Mouse (Mus musculus) erythroblast, embryonic 14.5 days (primary cell): ENCODE results near the gene Iqsec1. TPM values are rescaled to one million over a fixed set of nuclear protein-coding genes. Genes with fewer than 3 reads are reported as not detected.
A peak's percentile ranks its signal among the peaks of the same experiment; 100 is the strongest.

Source experiments
- H3K27me3 ChIP-seq: 2 replicates; pipeline ENCODE4 v1.6.1; 2012; ENCODE audit warnings: inconsistent platforms; ENCODE audit not compliant: control insufficient read depth
- H3K36me3 ChIP-seq: 2 replicates; pipeline ENCODE4 v1.6.1; 2012; ENCODE audit warnings: mild to moderate bottlenecking, inconsistent platforms; ENCODE audit not compliant: control insufficient read depth
- H3K4me1 ChIP-seq: 2 replicates; pipeline ENCODE4 v1.6.1; 2012; ENCODE audit warnings: inconsistent platforms; ENCODE audit not compliant: control insufficient read depth
- H3K4me3 ChIP-seq: replicated peaks from 2 replicates; pipeline ENCODE3; 2012; ENCODE audit warnings: moderate library complexity, mild to moderate bottlenecking, inconsistent platforms
- H3K9me3 ChIP-seq: 2 replicates; pipeline ENCODE4 v1.6.1; 2012; ENCODE audit warnings: low read length, inconsistent platforms, mixed read lengths; ENCODE audit not compliant: control insufficient read depth
- GATA1 ChIP-seq: IDR thresholded peaks from 2 replicates; pipeline ENCODE4 v1.6.1; 2012; ENCODE audit warnings: low read length, inconsistent platforms, mixed read lengths
- TAL1 ChIP-seq: IDR thresholded peaks from 3 replicates; pipeline ENCODE4 v1.6.1; 2012; ENCODE audit warnings: low read length, inconsistent platforms, mixed read lengths
- polyA plus RNA-seq: library from polyadenylated mRNA; stranded (reverse); fragments of >175 nt; gene quantifications from 2 replicates; pipeline ENCODE4 v1.2.3, GENCODE M21; 2012

The Iqsec1 gene
- polyA plus RNA-seq, 1 experiment = 10.6 TPM

DNA sequence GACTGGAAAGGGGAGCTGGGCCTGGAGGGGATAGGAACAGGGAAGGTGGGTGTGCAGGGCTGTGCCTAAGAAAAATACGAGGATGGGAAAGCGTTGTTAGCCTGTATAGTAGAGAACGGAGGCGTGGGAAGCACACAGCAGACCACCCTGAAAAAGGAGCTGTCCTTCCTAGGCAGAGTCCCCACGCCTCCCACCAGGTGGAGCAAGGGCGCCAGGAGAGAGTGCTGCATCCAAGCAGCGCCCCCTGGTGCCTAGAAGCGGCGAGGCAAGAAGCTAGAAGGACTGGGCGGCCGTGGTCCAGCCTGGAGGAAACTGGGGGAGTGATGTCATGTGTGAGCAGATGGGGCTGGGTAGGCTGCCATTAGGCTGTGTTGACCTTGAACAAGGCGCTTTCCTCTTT lies 251.1 kb downstream of the Iqsec1 start:
- Histone ChIP-seq H3K4me1 (peaks cover 47% of the 10 kb centered on the region), H3K27me3 (peaks cover 48% of the 10 kb centered on the region), H3K4me3 (peak overlapping the region; percentile 66), H3K9me3 (no peaks in the 10 kb centered on the region), H3K36me3 (no peaks in the 10 kb centered on the region)
- TF ChIP-seq TAL1 = no peak
- TF ChIP-seq GATA1 = no peak

DNA sequence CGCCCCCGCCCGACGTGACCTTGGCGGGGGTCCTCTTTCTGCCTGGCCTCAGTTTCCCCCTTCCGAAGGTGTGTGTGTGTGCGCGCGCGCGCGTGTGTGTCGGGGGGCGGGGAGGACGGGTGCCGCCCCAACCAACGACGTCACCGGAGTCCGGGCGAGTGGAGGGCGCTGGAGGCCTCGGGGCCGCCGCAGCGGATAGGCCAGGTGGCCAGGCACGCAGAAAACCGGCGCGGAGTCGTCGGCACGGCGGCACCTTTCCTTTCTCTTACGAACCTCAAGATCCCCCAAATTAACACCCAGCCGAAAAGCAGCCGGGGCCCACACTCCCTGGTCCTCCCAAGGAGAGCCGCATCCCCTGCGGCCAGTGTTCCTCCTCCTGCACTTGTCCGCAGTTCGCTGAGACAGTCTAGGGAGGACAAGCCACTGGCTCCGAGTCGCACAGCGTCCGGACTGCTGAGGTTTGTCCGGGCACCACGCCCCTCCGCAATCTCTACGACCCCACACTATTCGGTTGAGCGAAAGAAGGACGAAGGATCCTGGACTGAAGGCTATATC lies 251.7 kb downstream of the Iqsec1 start:
- H3K9me3 ChIP-seq = no peaks in the 10 kb centered on the region
- TF ChIP-seq TAL1 = no peak
- TF ChIP-seq GATA1 = no peak
- peaks cover 53% of the 10 kb centered on the region for H3K27me3 ChIP-seq
- H3K36me3 ChIP-seq = no peaks in the 10 kb centered on the region
- H3K4me3 ChIP-seq = peak overlapping the region; percentile 66
- peaks cover 42% of the 10 kb centered on the region for H3K4me1 ChIP-seq

DNA sequence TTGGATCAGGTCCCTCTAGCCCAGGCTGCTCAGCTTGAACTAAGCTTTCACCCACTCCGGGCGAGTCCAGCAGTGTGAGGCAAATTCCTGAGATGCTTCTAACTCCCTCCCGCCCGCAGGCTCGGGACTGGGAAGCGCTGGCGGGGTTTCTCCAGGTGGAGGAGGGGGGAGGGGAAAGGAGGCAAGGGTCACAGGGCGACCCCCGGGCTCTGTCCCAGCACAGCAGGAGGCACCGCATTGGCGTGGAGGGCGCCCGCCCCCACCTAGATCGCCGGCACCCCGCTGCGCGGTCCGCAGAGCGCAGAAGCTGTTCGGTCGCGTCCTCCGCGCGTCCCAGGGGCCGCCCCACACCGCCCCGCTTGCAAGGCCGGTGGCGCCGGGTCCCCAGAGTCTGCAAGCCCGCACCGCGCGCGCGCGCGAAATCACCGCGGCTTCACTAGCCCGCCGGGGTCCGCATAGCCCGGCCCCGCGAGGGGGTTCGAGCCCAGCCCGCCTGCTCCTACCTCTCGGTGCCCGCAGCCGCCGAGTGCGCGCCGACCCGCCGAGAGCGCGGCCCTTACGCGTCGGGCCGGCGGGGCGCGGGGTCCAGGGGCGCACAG lies 252.3 kb downstream of the Iqsec1 start:
- no peaks in the 10 kb centered on the region for H3K36me3 ChIP-seq
- H3K9me3 ChIP-seq = no peaks in the 10 kb centered on the region
- no peak for TF ChIP-seq TAL1
- no peak for TF ChIP-seq GATA1
- H3K27me3 ChIP-seq = peaks cover 58% of the 10 kb centered on the region
- H3K4me1 ChIP-seq = peaks cover 39% of the 10 kb centered on the region
- peak overlapping the region; percentile 66 for H3K4me3 ChIP-seq

DNA sequence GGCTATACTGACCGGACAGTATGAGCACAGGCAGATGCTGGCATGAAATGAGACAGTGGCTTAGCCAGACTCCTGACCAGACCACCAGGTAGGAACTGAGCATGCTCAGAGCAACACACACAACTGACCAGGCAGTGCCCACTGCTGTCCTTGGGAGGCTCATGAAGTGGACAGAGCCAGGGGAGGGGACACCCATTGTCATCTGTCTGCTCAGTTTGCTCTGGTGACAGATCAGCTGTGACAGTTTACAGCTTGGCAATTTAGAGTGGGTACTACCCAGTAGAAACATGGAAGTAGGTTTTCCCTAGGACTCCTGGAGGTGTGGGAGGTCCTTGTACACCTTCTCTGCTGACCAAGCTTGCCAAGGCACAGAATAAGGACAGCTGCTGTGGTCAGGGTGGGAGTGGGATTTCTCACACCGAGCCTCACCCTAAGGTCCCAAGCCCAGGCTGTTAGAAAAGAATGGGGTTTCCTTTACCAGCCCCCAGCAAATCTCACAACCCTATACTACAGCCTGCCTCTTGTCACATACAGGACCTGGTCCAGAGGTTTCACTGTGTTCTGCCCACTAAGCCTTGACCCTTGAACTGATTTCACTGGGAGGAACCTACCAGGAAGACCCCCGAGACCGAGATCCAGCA lies 253.0 kb downstream of the Iqsec1 start:
- peak overlapping the region; percentile 66 for H3K4me3 ChIP-seq
- H3K27me3 ChIP-seq = peaks cover 58% of the 10 kb centered on the region
- TF ChIP-seq TAL1 = no peak
- no peak for TF ChIP-seq GATA1
- no peaks in the 10 kb centered on the region for H3K9me3 ChIP-seq
- H3K4me1 ChIP-seq = peaks cover 34% of the 10 kb centered on the region
- H3K36me3 ChIP-seq = no peaks in the 10 kb centered on the region

DNA sequence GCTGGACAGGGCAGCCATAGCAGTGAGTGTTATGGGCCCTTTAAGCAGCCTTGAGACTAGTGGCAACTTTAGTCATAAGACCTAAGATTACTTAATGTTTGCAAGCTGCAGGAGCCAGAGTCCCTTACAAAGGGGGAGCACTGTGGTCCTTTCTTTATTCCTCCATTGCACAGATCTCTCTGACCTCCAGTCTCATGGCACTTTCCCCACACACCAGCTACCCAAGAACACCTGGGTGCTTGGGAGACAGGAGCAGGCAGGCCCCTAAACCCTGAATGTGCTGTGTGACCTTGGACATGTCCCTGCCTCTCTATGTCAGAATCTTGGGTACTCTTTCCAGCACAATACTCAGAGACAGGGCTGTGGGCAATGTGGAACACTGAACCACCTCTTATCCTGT lies 253.7 kb downstream of the Iqsec1 start:
- Histone ChIP-seq H3K4me3 (no peak overlapping the region), H3K4me1 (peaks cover 27% of the 10 kb centered on the region), H3K36me3 (no peaks in the 10 kb centered on the region), H3K27me3 (peaks cover 58% of the 10 kb centered on the region), H3K9me3 (no peaks in the 10 kb centered on the region)
- no peak for TF ChIP-seq GATA1
- no peak for TF ChIP-seq TAL1

DNA sequence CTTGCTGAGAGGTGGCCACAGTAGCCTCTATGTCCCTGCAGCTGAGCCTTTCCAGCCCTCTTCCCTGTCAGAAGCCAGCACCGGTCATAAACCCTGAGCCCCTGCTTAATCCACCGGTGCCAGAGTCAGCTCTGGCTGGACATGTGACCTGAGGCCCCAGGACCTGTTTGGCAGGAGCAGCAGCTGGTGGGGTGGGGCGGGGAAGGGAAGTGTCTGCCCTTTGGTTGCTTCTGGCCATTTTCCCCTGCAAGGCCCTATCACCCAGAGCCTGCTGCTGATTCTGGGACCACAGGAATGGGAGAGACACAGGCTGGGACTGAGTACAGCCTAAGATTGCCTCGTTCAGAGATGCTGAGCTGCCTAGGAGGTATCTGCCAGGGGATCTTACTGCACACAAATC lies 257.2 kb downstream of the Iqsec1 start:
- TF ChIP-seq GATA1 = no peak
- no peak for TF ChIP-seq TAL1
- Histone ChIP-seq H3K27me3 (peaks cover 45% of the 10 kb centered on the region), H3K36me3 (no peaks in the 10 kb centered on the region), H3K9me3 (no peaks in the 10 kb centered on the region), H3K4me3 (no peak overlapping the region), H3K4me1 (peaks cover 10% of the 10 kb centered on the region)

DNA sequence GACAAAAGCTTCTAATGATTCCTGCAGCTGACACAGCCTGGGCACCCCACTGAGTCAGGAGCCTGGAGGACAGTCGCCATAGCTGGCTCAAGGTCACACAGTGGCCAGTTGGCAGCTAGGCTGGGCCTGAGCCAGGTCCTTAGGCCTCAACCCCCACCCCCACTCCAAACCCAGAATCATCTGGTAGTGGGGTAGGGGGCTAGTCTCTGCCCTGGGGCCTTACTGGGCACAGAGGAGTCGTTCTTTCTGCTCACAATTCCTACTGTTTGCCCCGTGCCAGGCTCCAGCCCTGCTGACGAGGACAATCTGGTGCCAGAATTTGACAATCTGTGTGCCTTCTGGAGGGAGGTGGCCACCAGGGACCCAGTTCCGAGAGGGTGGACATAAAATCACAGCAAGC lies 258.7 kb downstream of the Iqsec1 start:
- peaks cover 30% of the 10 kb centered on the region for H3K27me3 ChIP-seq
- no peak for TF ChIP-seq TAL1
- no peak for TF ChIP-seq GATA1
- H3K9me3 ChIP-seq = no peaks in the 10 kb centered on the region
- H3K36me3 ChIP-seq = no peaks in the 10 kb centered on the region
- H3K4me3 ChIP-seq = no peak overlapping the region
- H3K4me1 ChIP-seq = peaks cover 6% of the 10 kb centered on the region

DNA sequence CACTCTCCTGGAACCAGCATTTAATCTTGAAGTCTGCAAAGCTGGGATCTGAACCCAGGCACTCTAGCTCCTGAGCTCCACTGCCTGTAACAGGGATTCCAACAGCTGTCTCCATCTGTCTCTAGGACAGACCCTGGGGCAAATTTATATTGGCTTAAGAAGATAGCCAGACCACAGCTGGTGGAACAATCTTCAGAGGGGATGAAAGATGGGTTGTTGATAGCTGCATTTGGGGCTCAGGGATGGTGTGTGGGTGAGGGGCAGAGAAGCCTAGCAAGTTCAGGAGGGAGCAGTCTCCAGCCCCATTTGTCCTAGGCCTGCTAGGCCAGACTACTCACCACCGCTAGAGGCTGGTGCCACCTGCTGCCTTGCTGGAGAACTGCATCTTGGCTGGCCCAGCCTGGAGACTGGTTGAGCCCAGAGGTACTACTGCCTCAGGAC lies 260.0 kb downstream of the Iqsec1 start:
- H3K27me3 ChIP-seq = peaks cover 17% of the 10 kb centered on the region
- H3K36me3 ChIP-seq = no peaks in the 10 kb centered on the region
- no peak overlapping the region for H3K4me3 ChIP-seq
- H3K9me3 ChIP-seq = no peaks in the 10 kb centered on the region
- no peak for TF ChIP-seq GATA1
- TF ChIP-seq TAL1 = no peak
- H3K4me1 ChIP-seq = peaks cover 6% of the 10 kb centered on the region

DNA sequence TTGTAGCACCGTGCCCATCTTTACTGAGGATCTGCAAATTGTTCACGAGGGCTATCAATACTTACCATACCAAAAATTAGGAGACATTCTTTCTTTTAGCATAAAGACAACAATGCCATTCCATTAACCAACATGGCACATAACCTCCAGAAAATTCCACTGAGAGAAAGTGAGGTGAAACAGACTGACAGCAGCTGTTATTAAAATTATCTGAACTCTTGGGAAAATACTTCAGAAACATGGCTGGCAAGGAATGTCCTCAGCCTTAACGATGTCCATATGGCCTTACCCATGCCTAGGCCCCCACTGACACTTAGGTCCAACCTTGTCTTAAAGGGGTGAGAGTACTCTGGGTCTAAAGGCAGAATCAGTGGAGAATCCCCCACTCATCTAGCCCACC lies 260.7 kb downstream of the Iqsec1 start:
- Histone ChIP-seq H3K27me3 (peaks cover 12% of the 10 kb centered on the region), H3K36me3 (no peaks in the 10 kb centered on the region), H3K9me3 (no peaks in the 10 kb centered on the region), H3K4me3 (no peak overlapping the region), H3K4me1 (peaks cover 9% of the 10 kb centered on the region)
- TF ChIP-seq TAL1 = no peak
- no peak for TF ChIP-seq GATA1
